Mouse (Mus musculus) liver, embryonic 16.5 days (tissue): Measurements from ENCODE around the gene Kif21a. TPM values are rescaled to one million over a fixed set of nuclear protein-coding genes. Genes with fewer than 3 reads are reported as not detected.

ENCODE experiments used
- ATAC-seq: fragments of 200-750 bp; cut with Nextera tagmentation; 2 replicates; pipeline ENCODE4 v1.8.0; 2017; ENCODE audit warnings: low read depth, mild to moderate bottlenecking, moderate number of reproducible peaks, moderate library complexity
- H3K27ac ChIP-seq: fragments of 300-500 bp; sonication (generic); 2 replicates; pipeline ENCODE4 v1.5.1; 2014; ENCODE audit warnings: mild to moderate bottlenecking, low read length
- H3K27me3 ChIP-seq: fragments of 300-500 bp; sonication (generic); 2 replicates; pipeline ENCODE4 v1.6.1; 2014; ENCODE audit warnings: low read depth, low read length, mixed read lengths; ENCODE audit not compliant: control insufficient read depth, insufficient read depth
- H3K36me3 ChIP-seq: fragments of 300-500 bp; sonication (generic); 2 replicates; pipeline ENCODE4 v1.6.1; 2014; ENCODE audit warnings: mild to moderate bottlenecking; ENCODE audit not compliant: control insufficient read depth, insufficient read depth
- H3K4me1 ChIP-seq: fragments of 300-500 bp; sonication (generic); 2 replicates; pipeline ENCODE4 v1.6.1; 2014; ENCODE audit warnings: low read depth, low read length, mixed read lengths; ENCODE audit not compliant: control insufficient read depth
- H3K4me2 ChIP-seq: fragments of 300-500 bp; sonication (generic); 2 replicates; pipeline ENCODE4 v1.6.1; 2014; ENCODE audit warnings: low read depth, low read length, mixed read lengths
- H3K4me3 ChIP-seq: fragments of 300-500 bp; sonication (generic); 2 replicates; pipeline ENCODE4 v1.5.1; 2014; ENCODE audit warnings: low read depth, mild to moderate bottlenecking, low read length
- H3K9ac ChIP-seq: fragments of 300-500 bp; sonication (generic); 2 replicates; pipeline ENCODE4 v1.6.1; 2014; ENCODE audit warnings: low read depth, low read length
- H3K9me3 ChIP-seq: fragments of 300-500 bp; sonication (generic); replicated peaks from 2 replicates; pipeline ENCODE4 v1.6.1; 2016; ENCODE audit warnings: low read length; ENCODE audit not compliant: control insufficient read depth
- WGBS: fragments of 180-500 bp; shearing (Covaris S2); extraction: QIAGEN DNeasy Blood & Tissue Kit; methylation state at CpG from one replicate; pipeline ENCODE4 v1.1.7; 2014; ENCODE audit not compliant: insufficient replicate concordance; 5-methylcytosine and 5-hydroxymethylcytosine counted together
- polyA plus RNA-seq: library from polyadenylated mRNA; unstranded; fragments of >200 nt; fragmentation: Nextera tagmentation; extraction: Ambion mirVana; gene quantifications from 2 replicates; pipeline ENCODE4 v1.2.1, GENCODE M21; 2015

Kif21a gene
- polyA plus RNA-seq, 1 experiment from 2014 or later = 2.1 TPM

DNA sequence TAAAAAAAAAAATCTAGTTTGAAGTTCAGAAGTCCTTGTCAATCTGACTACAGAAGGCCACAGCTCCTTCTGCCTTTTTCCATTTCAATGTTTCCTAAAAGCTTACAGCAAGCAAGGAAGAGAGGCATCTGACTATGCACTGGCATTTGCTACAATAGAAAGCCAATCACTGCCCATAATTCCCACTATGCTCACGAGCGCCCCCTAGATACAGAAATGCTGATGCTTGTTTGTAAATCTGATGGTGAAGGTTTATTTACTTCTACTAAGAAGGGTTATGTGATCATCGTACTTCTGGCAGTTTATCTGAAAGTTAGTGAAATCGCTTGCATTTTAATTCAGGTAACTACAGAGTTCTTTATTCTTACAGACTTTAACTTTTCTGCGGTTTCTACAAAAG lies 73.8 kb downstream of the Kif21a start:
- WGBS = 67% methylated on average over 5 of the region's 5 CpGs
- no peak for ATAC-seq
- no peak overlapping the region for H3K9ac ChIP-seq
- no peak overlapping the region for H3K4me2 ChIP-seq
- no peaks in the 10 kb centered on the region for H3K27me3 ChIP-seq
- H3K27ac ChIP-seq = no peak overlapping the region
- no peak overlapping the region for H3K4me3 ChIP-seq
- no peaks in the 10 kb centered on the region for H3K4me1 ChIP-seq
- no peaks in the 10 kb centered on the region for H3K9me3 ChIP-seq
- H3K36me3 ChIP-seq = peaks cover 7% of the 10 kb centered on the region

DNA sequence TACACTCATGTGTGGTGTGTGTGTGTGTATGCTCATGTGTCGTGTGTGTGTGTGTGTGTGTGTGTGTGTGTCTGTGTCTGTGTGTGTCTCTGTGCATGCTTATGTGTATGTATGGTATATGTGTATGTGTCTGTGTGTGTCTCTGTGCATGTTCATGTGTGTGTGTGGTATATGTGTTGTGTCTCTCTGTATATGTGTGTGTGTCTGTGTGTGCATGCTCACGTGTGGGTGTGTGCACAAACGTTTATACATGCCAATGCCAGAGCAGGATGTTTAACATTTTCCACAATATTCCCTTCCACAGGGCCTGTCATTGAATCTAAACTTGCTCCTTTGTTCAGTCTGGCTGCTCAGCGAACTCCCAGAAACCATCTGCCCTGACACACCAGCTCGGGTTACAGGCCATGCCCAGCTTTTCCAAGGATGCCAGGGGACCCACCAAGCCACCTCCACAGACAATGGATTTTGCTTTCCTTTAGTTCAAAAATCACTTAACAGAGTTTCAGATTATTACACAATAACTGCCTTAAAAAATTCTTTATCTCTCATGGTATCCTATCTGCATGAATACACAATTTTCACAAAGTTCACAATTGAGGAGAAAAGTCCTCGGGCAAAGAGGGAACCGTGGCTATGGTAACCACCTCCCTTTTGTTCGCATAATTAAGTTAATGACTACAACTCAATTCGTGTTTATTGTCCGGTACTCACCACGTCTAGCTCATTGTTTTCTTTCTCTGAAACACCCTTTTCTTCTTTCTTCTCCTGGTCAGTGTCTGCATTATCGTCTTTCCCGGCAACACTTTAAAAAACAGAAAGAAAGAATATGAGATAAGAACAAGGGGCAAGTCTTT lies 77.6 kb downstream of the Kif21a start:
- 70% methylated on average over 13 of the region's 13 CpGs for WGBS

DNA sequence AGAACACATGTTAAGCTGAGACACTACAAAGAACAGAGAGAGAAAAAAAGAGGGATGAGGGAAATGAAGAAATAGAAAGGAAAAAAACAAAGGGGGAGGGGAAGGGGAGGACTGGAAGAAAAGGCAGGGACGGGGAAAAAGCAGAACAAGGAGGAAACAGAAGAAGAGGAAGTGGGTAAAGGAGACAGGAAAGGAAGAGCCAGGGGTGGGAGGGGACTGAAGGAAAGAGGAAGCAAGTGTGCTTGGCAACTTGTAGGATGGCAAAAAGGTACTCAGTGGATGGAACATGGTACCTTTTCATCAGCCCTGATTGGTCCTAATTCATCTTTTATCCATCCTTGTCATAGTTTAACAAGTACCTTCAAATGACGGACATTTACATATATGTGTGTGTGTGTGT lies 86.4 kb downstream of the Kif21a start:
- Histone ChIP-seq H3K36me3 (no peaks in the 10 kb centered on the region; the same call in 1 of the 2 replicates), H3K4me1 (no peaks in the 10 kb centered on the region), H3K27ac (no peak overlapping the region), H3K4me2 (no peak overlapping the region), H3K9ac (no peak overlapping the region), H3K9me3 (no peaks in the 10 kb centered on the region), H3K4me3 (no peak overlapping the region), H3K27me3 (no peaks in the 10 kb centered on the region)
- ATAC-seq = no peak
- 43% methylated on average over 2 of the region's 2 CpGs for WGBS

More for the DNA sequence above, 77.6 kb downstream of the Kif21a start:
- Histone ChIP-seq H3K36me3 (no peaks in the 10 kb centered on the region; the same call in none of the 2 replicates), H3K4me2 (no peak overlapping the region), H3K27ac (no peak overlapping the region), H3K9me3 (no peaks in the 10 kb centered on the region), H3K4me1 (no peaks in the 10 kb centered on the region), H3K9ac (no peak overlapping the region), H3K27me3 (no peaks in the 10 kb centered on the region), H3K4me3 (no peak overlapping the region)
- ATAC-seq = no peak

DNA sequence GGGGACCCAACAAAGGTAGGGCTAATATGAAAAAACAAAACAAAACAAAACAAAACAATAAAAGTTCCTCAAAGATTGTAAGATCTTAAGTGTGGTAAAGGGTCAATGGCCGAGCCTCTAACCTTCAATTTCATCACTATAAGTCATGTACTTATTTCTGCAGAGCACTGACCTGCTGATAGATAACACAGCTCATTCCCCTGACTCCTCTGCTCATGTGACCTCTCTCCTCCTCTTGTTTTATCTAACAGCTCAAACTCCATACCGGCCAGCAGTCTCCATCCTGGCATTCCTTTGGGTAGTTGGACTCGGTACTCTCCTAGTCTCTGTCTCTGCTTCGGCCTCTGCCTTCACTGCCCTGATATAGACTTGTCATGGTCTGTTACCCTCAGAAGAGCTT lies 87.2 kb downstream of the Kif21a start:
- WGBS = 64% methylated on average over 4 of the region's 4 CpGs
- ATAC-seq = no peak

DNA sequence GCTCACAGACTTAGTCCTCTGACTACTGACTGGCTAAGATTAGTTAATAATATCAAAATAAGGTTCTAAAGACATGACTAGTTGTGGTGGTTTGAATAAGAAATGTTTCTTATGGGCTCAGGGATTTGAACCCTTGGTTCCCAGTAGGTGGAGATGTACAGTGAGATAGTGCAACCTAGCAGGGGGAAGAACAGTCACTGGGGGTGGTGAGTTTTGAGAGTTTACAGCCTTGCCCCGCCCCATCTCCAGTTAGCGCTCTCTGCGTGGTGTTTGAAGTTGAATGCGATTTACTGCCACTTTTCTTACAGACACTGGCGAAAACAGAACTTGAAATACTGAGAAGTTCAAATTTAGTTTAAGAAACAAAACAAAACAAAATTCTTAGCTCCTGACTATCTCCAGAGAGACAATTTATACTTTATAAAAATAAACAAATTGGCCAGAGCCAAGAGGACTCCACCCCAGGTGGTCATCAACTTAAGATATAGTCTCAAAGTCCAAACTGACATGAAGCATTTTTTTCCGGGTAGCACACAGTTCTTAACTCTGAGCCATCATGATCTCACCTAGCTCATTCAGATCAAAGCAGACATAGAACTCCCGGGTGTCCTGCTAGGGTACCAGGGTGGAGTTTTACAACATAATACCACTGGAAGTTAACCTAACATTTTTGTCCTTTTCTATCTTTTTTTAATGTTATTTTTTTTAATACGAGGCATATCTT lies 88.8 kb downstream of the Kif21a start:
- H3K9ac ChIP-seq = no peak overlapping the region
- H3K9me3 ChIP-seq = no peaks in the 10 kb centered on the region
- no peaks in the 10 kb centered on the region for H3K36me3 ChIP-seq
- WGBS = 72% methylated on average over 8 of the region's 8 CpGs
- no peak overlapping the region for H3K4me3 ChIP-seq
- no peak overlapping the region for H3K4me2 ChIP-seq
- ATAC-seq = no peak
- H3K27ac ChIP-seq = no peak overlapping the region
- no peaks in the 10 kb centered on the region for H3K4me1 ChIP-seq
- no peaks in the 10 kb centered on the region for H3K27me3 ChIP-seq

More for the DNA sequence above, 87.2 kb downstream of the Kif21a start:
- H3K27me3 ChIP-seq = no peaks in the 10 kb centered on the region
- no peaks in the 10 kb centered on the region for H3K9me3 ChIP-seq
- H3K27ac ChIP-seq = no peak overlapping the region
- H3K4me2 ChIP-seq = no peak overlapping the region
- H3K4me1 ChIP-seq = no peaks in the 10 kb centered on the region
- H3K4me3 ChIP-seq = no peak overlapping the region
- H3K36me3 ChIP-seq = no peaks in the 10 kb centered on the region
- H3K9ac ChIP-seq = no peak overlapping the region

DNA sequence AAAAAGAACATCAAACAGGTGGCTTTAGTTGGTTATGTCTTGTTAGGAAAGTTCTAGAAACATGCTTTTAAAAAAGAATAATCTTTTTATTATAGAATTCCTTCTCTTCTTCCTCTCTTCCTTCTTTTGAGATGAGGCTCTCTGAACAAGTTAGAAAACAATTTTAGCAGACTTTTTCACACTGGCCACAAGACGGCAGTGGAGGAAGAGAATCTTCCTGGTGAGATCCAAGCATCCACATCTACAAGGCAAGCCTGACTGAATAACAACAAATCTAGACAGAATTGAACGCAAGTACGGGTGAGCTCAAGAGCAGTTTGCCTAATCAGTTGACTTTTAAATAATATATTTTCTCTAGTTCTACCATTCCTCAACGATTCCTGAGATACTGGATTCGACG lies 98.4 kb downstream of the Kif21a start:
- no peak overlapping the region for H3K27ac ChIP-seq
- no peak for ATAC-seq
- no peaks in the 10 kb centered on the region for H3K9me3 ChIP-seq
- 77% methylated on average over 6 of the region's 6 CpGs for WGBS
- no peaks in the 10 kb centered on the region for H3K27me3 ChIP-seq
- H3K9ac ChIP-seq = no peak overlapping the region
- no peaks in the 10 kb centered on the region for H3K4me1 ChIP-seq
- H3K36me3 ChIP-seq = no peaks in the 10 kb centered on the region
- no peak overlapping the region for H3K4me2 ChIP-seq
- no peak overlapping the region for H3K4me3 ChIP-seq

DNA sequence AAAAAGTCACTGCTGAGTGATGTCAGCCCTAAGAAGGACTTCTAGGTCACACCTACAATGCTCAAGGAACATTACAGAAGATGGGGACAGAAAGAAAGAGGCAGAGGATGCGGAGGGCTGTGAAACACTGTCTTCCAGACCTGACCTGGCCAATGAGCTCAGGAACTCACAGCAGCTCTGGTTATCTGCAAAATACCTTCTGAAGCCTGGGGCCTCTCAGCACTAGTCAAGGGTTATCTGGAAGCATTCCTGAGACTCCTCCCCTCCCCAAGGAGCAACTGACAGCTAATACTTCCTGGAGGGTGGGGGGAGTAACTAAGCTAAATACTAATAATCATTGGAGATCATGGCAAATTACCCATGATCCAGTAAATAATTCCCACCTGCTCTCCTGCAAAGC lies 111.3 kb downstream of the Kif21a start:
- no peak overlapping the region for H3K9ac ChIP-seq
- H3K9me3 ChIP-seq = no peaks in the 10 kb centered on the region
- no peak overlapping the region for H3K27ac ChIP-seq
- WGBS = 63% methylated on average over 1 of the region's 1 CpGs
- no peaks in the 10 kb centered on the region for H3K4me1 ChIP-seq
- H3K36me3 ChIP-seq = no peaks in the 10 kb centered on the region; the same call in 1 of the 2 replicates
- H3K27me3 ChIP-seq = no peaks in the 10 kb centered on the region
- no peak for ATAC-seq
- H3K4me2 ChIP-seq = no peak overlapping the region
- H3K4me3 ChIP-seq = no peak overlapping the region

DNA sequence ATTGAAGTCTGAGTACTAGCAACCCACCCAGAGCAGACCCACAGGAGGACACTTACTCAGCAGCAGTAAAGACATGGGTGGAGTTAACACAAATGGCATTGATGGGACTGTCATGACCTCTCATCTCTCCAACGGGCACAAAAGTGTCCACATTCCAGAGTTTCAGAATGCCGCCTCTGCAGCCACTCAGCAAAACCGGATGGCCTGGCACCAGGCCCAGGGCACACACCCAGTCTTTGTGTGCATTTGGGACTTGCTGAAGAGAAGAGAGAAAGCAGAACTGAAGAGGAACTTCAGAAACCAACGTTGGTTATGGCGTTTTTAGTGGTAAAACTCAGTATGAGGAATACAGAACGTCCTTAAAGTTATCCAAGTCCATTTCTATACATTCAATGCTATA lies 114.2 kb downstream of the Kif21a start:
- no peak for ATAC-seq
- H3K9me3 ChIP-seq = no peaks in the 10 kb centered on the region
- 61% methylated on average over 6 of the region's 6 CpGs for WGBS
- no peaks in the 10 kb centered on the region for H3K4me1 ChIP-seq
- H3K4me3 ChIP-seq = no peak overlapping the region
- H3K9ac ChIP-seq = no peak overlapping the region
- H3K27me3 ChIP-seq = no peaks in the 10 kb centered on the region
- H3K4me2 ChIP-seq = no peak overlapping the region
- H3K27ac ChIP-seq = no peak overlapping the region
- no peaks in the 10 kb centered on the region; the same call in 1 of the 2 replicates for H3K36me3 ChIP-seq

DNA sequence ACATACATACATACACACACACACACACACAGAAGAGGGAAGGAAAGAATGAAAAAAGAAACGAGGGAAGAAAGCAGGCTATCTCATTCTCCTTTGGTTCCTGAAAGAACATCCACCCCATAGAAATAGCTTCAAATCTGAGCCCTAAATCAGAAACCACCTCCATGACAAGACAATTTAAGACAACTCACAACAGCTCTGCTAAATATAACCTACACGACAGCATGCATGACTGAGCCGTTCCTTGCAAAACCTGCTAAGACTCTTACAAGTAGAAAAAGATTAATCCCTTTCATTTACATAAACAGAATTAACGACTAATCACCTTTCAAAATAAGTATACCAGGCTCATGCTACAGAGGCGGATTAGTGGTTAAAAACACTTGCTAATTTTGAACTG lies 118.3 kb downstream of the Kif21a start:
- no peaks in the 10 kb centered on the region; the same call in 1 of the 2 replicates for H3K36me3 ChIP-seq
- no peak overlapping the region for H3K9ac ChIP-seq
- no peak overlapping the region for H3K27ac ChIP-seq
- H3K4me1 ChIP-seq = no peaks in the 10 kb centered on the region
- ATAC-seq = no peak
- no peak overlapping the region for H3K4me2 ChIP-seq
- H3K4me3 ChIP-seq = no peak overlapping the region
- H3K27me3 ChIP-seq = no peaks in the 10 kb centered on the region
- WGBS = 50% methylated on average over 5 of the region's 5 CpGs
- H3K9me3 ChIP-seq = no peaks in the 10 kb centered on the region
